Mouse (Mus musculus): ENCODE data around the gene Crot. TPM values are rescaled to one million over a fixed set of nuclear protein-coding genes. Genes with fewer than 3 reads are reported as not detected.

Gene Crot
- 21.4 and 22.9 TPM in 2 replicates for polyA plus RNA-seq (2015; fragmentation: Nextera tagmentation; extraction: Ambion mirVana)

DNA sequence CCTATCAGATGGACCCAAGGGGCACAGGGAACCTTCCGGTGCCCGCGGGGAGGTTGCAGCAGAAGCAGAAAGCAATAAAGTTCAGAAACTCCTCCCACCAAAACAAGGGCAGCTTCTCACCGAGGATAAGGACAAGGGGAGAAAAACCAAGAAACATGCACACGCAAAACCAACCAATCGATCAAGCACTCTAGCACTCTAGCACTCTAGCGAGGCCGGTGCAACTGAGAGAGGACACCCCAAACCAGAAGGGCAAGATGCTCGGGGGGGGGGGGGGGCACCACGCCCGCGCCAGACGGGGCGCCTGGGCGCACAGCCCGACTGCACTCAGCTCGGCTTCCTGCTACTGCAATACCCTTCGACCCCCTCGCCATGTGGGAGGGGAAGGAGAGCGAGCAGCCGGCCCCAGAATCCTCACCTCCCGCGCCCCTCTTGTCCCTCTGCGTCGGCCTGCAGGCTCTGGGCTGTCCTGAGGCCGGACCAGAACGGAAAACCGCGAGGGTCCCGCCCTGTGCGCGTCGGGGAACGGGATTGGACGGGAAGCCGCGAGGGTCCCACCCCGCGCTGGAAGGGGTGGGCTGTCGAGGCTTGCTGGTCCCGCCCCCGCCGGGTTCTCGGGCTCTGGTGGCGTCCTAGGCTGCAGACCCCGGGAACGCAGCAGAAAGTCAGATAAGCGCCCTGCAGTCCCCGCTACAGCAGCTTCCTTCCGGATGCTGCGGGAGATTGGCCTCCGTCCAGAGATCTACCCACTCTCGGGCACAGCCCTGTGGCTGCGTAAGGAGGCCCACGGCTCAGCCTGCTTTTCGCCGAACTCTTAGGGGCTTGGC lies at the start of gene Crot:
TSS of gene Crot (minus strand) at position 639 of the 827 bp plus-strand sequence.
- Histone ChIP-seq H3K9ac (replicated peaks) (peak within 1 kb of the TSS; percentile 77), H3K27ac (replicated peaks) (peak within 1 kb of the TSS; percentile 90), H3K27me3 (no peaks in the 10 kb centered on the region), H3K4me1 (peaks cover 14% of the 10 kb centered on the region), H3K4me2 (replicated peaks) (peak within 1 kb of the TSS; percentile 60), H3K36me3 (no peaks in the 10 kb centered on the region), H3K9me3 (no peaks in the 10 kb centered on the region), H3K4me3 (peak within 1 kb of the TSS; percentile 67)
- 0% methylated on average over 53 of the region's 57 CpGs for WGBS
- peak; percentile 100 for ATAC-seq (replicated peaks)

DNA sequence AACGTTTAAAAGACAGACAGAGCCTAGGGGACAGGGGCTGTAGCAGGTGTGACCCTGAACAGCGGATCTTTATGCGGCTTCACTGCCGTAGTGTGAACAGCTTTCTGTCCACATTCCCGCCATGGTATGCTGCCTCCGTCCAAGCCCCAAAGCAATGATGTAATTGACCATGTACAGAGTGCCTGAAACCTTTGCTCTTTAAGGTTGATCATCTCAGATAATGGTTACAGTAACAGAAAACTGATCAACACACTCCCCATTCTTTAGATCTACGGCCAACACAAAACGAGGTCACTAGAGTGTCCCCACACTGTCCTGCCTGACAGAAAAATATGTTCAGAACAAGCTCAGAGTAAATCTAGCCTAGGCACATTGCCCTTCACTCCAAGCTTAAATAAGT lies 48.8 kb upstream of the Crot start:
- H3K36me3 ChIP-seq: no peaks in the 10 kb centered on the region
- no peak overlapping the region for H3K9ac ChIP-seq (replicated peaks)
- H3K27me3 ChIP-seq: no peaks in the 10 kb centered on the region
- H3K27ac ChIP-seq (replicated peaks): no peak overlapping the region
- no peak overlapping the region for H3K4me3 ChIP-seq
- 86% methylated on average over 8 of the region's 8 CpGs for WGBS
- H3K4me1 ChIP-seq: peaks cover 5% of the 10 kb centered on the region
- no peak overlapping the region for H3K4me2 ChIP-seq (replicated peaks)
- no peak for ATAC-seq (replicated peaks)
- H3K9me3 ChIP-seq: no peaks in the 10 kb centered on the region

DNA sequence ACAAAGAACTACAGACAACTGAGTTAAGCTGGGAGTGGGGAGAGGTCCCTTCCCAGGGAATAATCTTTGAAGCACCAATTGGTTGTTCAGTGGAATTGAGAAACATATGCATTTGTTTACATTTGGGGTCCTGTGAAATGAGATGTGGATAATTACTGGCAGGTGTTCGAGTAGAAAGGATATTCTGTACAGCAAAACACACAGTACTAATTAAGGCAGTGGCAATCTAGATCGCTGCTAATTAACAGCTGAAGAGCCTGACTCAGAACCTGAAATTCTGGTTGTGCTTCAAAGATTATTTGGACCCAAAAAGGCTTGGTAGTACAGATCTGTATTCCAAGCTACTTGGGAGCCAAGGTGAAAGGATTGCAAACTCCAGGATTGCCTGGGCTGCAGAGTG lies 47.7 kb upstream of the Crot start:
- peaks cover 5% of the 10 kb centered on the region for H3K4me1 ChIP-seq
- no peaks in the 10 kb centered on the region for H3K27me3 ChIP-seq
- H3K4me2 ChIP-seq (replicated peaks): no peak overlapping the region
- no peak overlapping the region for H3K27ac ChIP-seq (replicated peaks)
- H3K36me3 ChIP-seq: no peaks in the 10 kb centered on the region
- peak; percentile 47; the same call in 1 of the 2 replicates for ATAC-seq (replicated peaks)
- no peaks in the 10 kb centered on the region for H3K9me3 ChIP-seq
- no peak overlapping the region for H3K9ac ChIP-seq (replicated peaks)
- 9% methylated on average over 2 of the region's 2 CpGs for WGBS
- H3K4me3 ChIP-seq: no peak overlapping the region

DNA sequence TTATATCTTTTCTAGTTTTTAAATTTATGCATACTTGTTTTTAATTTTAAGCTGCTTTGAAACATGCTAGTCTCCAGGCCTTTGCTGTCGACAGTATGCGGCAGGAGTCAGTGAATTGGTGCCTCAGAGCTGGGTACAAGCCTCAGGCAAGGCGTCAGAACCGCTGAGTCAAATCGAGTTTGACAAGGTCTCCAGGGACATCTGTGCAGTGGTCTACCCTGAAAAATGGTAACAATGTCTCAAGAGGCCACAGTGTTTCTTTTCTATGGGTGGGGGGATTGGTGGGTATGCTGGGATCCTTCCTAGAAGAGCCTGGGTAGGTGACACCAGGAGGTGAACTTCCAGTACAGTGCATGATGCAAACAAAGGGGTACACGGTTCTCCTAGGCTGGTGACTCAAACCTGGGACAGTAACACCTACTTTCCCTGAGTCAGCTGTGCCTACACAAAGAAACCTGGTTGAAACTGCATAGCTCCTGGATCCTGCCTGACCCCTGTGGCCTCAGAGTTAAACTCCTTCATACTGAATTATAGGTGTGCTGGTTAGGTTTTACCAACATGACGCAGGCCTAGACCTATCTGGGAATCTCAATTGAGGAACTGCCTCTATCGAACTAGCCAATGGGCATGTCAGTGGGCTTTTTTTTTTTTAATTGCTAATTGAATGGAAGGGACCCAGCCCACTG lies 46.6 kb upstream of the Crot start:
- Histone ChIP-seq H3K9ac (replicated peaks) (no peak overlapping the region), H3K27me3 (no peaks in the 10 kb centered on the region), H3K27ac (replicated peaks) (no peak overlapping the region), H3K9me3 (no peaks in the 10 kb centered on the region), H3K36me3 (no peaks in the 10 kb centered on the region), H3K4me3 (no peak overlapping the region), H3K4me1 (peaks cover 5% of the 10 kb centered on the region), H3K4me2 (replicated peaks) (no peak overlapping the region)
- ATAC-seq (replicated peaks): no peak
- 69% methylated on average over 8 of the region's 8 CpGs for WGBS

DNA sequence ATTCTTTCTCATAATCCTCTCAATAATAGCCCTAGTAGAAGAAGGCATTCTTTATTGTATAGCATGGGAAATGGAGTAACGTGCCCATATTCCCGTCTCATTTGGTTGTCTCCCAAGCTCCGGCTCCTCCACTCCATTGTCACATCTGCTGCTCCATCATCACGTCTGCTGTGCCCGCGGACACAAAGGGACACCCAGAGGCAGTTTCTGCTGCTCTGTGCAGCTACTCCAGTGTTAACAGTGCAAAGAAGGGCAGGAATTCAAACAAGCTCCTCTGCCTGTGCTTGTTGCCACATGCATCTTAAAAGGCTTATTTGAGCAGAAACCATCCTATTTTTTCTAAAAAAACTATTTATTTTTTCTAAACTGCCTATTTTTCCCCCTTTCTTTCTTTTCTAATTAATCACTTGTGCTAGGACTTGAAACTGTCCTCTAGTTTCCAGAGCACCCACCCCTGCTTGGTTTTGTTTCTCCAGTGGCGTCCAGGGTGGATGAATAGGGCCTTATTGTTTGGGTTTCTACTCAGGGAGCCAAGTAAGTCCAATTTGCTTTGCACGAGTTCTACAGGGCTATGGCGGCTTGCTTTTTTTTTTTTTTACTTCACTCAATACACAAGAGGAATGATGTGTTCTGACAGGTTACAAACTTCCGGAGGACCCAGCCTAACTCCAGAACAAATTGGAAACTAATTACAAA lies 45.7 kb upstream of the Crot start:
- Histone ChIP-seq H3K27me3 (no peaks in the 10 kb centered on the region), H3K9ac (replicated peaks) (no peak overlapping the region), H3K27ac (replicated peaks) (no peak overlapping the region), H3K4me2 (replicated peaks) (no peak overlapping the region), H3K4me3 (no peak overlapping the region), H3K4me1 (peaks cover 5% of the 10 kb centered on the region), H3K36me3 (no peaks in the 10 kb centered on the region), H3K9me3 (no peaks in the 10 kb centered on the region)
- ATAC-seq (replicated peaks): no peak
- WGBS: 14% methylated on average over 10 of the region's 10 CpGs

DNA sequence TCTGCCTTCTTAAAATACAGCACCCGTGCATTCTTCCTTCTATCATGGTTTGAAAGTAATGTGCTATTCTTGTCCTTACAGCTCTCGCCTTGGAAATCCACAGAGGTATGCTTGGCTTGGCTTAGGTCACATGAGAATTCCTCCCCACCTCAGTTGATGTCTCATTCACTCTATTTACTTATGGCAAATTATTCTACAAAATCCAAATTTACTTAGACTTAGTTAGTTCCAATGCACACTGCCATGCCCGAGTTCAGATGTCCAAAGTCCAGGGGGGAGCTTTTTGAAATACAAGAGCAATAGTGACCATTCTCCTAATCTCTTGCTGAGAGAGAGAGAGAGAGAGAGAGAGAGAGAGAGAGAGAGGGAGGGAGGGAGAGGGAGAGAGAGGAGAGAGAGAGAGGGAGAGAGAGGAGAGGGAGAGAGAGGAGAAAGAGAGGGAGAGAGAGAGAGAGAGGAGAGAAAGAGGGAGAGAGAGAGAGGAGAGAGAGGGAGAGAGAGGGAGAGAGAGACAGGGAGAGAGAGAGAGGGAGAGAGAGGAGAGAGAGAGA lies 43.6 kb upstream of the Crot start:
- WGBS: 87% methylated on average over 3 of the region's 3 CpGs
- no peaks in the 10 kb centered on the region for H3K9me3 ChIP-seq
- no peaks in the 10 kb centered on the region for H3K27me3 ChIP-seq
- H3K9ac ChIP-seq (replicated peaks): no peak overlapping the region
- H3K4me1 ChIP-seq: peaks cover 5% of the 10 kb centered on the region
- H3K27ac ChIP-seq (replicated peaks): no peak overlapping the region
- H3K4me2 ChIP-seq (replicated peaks): no peak overlapping the region
- ATAC-seq (replicated peaks): no peak
- H3K4me3 ChIP-seq: no peak overlapping the region
- H3K36me3 ChIP-seq: no peaks in the 10 kb centered on the region

DNA sequence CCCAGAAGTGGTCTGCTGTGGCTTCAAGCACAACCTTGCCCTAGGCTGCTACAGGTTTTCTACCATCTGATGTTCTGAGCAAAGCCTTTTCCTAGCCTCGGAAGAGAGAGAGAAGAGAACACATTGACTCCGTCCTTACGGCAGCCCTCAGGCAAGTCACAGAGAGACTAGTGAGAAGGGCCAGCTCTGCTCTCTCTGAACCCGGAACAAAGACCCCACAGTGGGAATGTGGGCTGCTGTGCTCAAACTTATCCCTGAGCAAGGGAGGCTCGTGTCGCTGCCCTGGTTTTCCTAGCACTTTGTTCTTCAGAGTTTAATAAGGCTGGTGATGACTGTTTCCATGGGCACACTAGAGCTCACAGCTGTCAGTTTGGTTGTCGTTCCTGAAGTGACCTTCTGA lies 42.9 kb upstream of the Crot start:
- Histone ChIP-seq H3K27ac (replicated peaks) (no peak overlapping the region), H3K27me3 (no peaks in the 10 kb centered on the region), H3K4me3 (no peak overlapping the region), H3K4me1 (peaks cover 5% of the 10 kb centered on the region), H3K4me2 (replicated peaks) (no peak overlapping the region), H3K9ac (replicated peaks) (no peak overlapping the region), H3K9me3 (no peaks in the 10 kb centered on the region), H3K36me3 (no peaks in the 10 kb centered on the region)
- WGBS: 55% methylated on average over 7 of the region's 7 CpGs
- no peak for ATAC-seq (replicated peaks)

DNA sequence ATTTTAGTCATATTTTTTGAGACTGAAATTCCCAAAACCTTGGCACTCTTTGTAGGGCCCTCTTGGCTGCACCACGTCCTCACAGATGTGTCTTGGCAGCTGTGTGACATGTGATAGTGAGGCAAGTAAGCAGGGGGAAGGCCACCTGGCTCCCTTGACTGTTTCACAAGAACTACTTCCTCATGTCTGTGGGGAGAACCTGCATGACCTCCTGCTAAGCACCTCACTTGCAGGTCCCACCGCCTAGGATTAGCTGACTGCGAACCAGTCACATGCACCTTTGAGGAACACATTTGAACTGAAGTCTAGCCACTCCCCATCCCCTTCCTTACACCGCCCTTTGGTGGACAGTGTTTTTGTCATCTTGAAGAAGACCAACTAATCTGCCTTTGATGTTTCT lies 40.2 kb upstream of the Crot start:
- no peak overlapping the region for H3K4me3 ChIP-seq
- H3K4me2 ChIP-seq (replicated peaks): no peak overlapping the region
- H3K4me1 ChIP-seq: no peaks in the 10 kb centered on the region
- no peak overlapping the region for H3K27ac ChIP-seq (replicated peaks)
- WGBS: 79% methylated on average over 4 of the region's 4 CpGs
- no peaks in the 10 kb centered on the region for H3K36me3 ChIP-seq
- no peaks in the 10 kb centered on the region for H3K9me3 ChIP-seq
- no peak overlapping the region for H3K9ac ChIP-seq (replicated peaks)
- ATAC-seq (replicated peaks): no peak
- H3K27me3 ChIP-seq: no peaks in the 10 kb centered on the region

DNA sequence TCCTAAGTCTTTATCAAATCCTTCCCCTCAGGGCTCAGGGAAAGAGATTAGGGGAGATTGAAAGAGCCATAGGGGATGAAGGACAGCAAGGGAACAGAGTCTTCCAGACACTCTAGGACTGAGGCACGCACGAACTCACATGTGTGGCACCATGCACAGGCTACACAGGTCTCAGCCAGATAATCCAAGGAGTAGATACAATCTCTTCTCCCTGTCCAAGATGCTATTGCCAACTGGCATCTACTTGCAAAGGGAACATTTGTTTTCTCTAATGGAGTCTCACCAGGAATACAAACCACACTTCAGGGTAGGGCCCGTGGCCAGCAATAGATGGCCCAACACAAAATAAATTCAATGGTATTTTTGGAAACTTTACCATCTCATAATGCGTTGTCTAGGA lies 38.3 kb upstream of the Crot start:
- 85% methylated on average over 4 of the region's 4 CpGs for WGBS

DNA sequence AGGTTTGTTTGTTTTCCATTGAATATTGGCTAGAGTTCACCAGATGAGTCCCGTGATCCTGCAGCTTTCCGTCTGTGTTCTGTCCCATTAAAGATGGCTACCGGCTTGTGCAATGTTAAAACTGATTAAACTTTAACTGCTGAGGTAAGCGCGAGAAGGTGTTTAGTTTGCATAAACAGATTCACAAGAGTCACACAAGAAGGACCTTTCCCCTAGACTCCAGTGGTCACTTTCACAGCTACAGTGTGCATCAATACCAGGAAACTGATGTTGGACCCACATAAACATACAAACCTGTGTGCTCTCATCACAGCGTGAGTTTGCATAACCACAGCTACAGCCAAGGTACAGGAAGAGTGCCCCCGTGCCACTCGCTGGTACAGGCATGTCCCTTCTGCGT lies 37.4 kb upstream of the Crot start:
- Histone ChIP-seq H3K4me3 (no peak overlapping the region), H3K27me3 (no peaks in the 10 kb centered on the region), H3K36me3 (no peaks in the 10 kb centered on the region), H3K9me3 (no peaks in the 10 kb centered on the region), H3K4me2 (replicated peaks) (no peak overlapping the region), H3K27ac (replicated peaks) (no peak overlapping the region), H3K4me1 (no peaks in the 10 kb centered on the region), H3K9ac (replicated peaks) (no peak overlapping the region)
- no peak for ATAC-seq (replicated peaks)
- WGBS: 92% methylated on average over 9 of the region's 9 CpGs

More for the DNA sequence above, 38.3 kb upstream of the Crot start:
- H3K27me3 ChIP-seq: no peaks in the 10 kb centered on the region
- no peak overlapping the region for H3K9ac ChIP-seq (replicated peaks)
- H3K4me3 ChIP-seq: no peak overlapping the region
- no peaks in the 10 kb centered on the region for H3K36me3 ChIP-seq
- no peaks in the 10 kb centered on the region for H3K9me3 ChIP-seq
- no peaks in the 10 kb centered on the region for H3K4me1 ChIP-seq
- no peak for ATAC-seq (replicated peaks)
- no peak overlapping the region for H3K4me2 ChIP-seq (replicated peaks)
- H3K27ac ChIP-seq (replicated peaks): no peak overlapping the region

DNA sequence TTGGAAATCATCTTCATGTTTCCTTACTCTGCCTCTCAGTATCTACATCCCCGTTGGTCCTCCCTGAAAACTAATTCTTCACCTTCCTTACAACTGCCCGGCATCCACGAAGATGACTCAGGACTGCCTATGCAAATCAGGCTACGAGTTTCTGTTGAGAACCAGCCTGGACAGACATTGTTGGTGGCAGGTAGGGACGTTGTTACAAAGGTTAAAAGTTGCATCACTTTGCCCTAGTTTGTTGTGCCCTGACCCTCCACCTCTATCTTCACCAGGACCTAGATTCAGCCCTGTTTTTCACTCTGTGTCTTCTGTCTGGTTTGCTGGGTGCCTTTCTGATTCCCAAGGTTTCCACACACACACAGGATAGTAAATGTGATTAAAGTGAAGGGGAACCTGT lies 36.7 kb upstream of the Crot start:
- Histone ChIP-seq H3K4me3 (no peak overlapping the region), H3K9ac (replicated peaks) (no peak overlapping the region), H3K4me1 (no peaks in the 10 kb centered on the region), H3K4me2 (replicated peaks) (no peak overlapping the region), H3K9me3 (no peaks in the 10 kb centered on the region), H3K36me3 (no peaks in the 10 kb centered on the region), H3K27me3 (no peaks in the 10 kb centered on the region), H3K27ac (replicated peaks) (no peak overlapping the region)
- ATAC-seq (replicated peaks): no peak
- WGBS: 87% methylated on average over 5 of the region's 5 CpGs

DNA sequence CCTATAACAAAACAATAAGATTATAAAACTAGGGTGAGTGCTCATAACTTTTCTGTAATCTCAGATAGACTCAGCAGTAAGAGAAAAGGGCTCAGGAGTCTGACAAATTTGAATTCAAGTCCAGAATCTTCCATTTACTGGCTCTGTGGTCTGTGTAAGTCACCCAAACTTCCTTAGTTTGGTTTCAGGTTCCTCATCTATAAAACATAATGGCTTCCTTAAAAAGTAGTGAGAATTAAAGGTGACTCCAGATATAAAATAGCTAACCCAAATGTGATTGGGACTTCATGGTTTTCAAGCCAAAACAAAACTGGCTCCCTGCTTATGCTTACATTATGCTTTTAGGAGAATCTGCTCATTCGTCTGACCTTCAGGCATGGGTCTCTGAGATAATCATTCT lies 35.5 kb upstream of the Crot start:
- Histone ChIP-seq H3K9ac (replicated peaks) (no peak overlapping the region), H3K27me3 (no peaks in the 10 kb centered on the region), H3K9me3 (no peaks in the 10 kb centered on the region), H3K4me1 (no peaks in the 10 kb centered on the region), H3K36me3 (no peaks in the 10 kb centered on the region), H3K4me2 (replicated peaks) (no peak overlapping the region), H3K27ac (replicated peaks) (no peak overlapping the region), H3K4me3 (no peak overlapping the region)
- no peak for ATAC-seq (replicated peaks)
- WGBS: 87% methylated on average over 1 of the region's 1 CpGs

All from forebrain, embryonic 15.5 days (tissue).